16 mouse cellular contexts compared by ENCODE assay signal in the genomic region with DNA sequence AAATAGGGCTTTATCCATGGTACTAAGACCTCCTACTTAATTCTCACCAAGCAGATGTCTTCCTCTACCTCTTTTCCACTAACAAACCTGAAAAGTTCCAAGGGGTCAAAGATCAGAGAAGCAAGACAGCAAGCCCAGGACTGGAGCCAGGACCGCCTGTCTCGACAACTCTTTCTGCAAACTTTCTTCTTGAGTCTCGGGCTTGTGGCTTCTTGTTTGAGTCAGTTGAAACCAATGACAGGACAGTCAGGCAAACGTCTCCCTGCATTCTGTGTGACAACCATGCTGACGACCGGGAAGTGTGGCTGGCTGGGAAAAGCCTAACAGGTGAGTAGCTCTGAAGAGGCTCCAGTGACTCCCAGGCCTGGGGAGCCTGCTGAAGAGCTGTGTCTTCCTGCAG. TPM values are rescaled to one million over a fixed set of nuclear protein-coding genes. Genes with fewer than 3 reads are reported as not detected.
DNase-seq lines count a peak whose midpoint lies in the region; ATAC-seq lines count a peak whose summit lies in the region.
"Had no signal": no experiment of that assay in that cellular context is flagged by ENCODE, and none has a peak within 500 bp of the region (broad histone marks: within the 10 kb centered on the region; RNA-seq: fewer than 3 reads in every experiment).

No protein-coding gene starts in this region.

- no peaks in the 10 kb centered on the region for H3K9me3 ChIP-seq in heart, embryonic 13.5 days
- no peaks in the 10 kb centered on the region for H3K9me3 ChIP-seq in neural tube, embryonic 13.5 days
- H3K9me3 ChIP-seq in neural tube, embryonic 15.5 days (replicated peaks) = no peaks in the 10 kb centered on the region
- H3K9me3 ChIP-seq: midbrain, embryonic 12.5 days had no signal

- H3K4me1 ChIP-seq in heart, embryonic 13.5 days = peaks cover 78% of the 10 kb centered on the region
- H3K4me1 ChIP-seq in neural tube, embryonic 13.5 days (replicated peaks) = peaks cover 77% of the 10 kb centered on the region
- H3K4me1 ChIP-seq in neural tube, embryonic 15.5 days = peaks cover 74% of the 10 kb centered on the region

- 47% methylated on average over 6 of the region's 6 CpGs for WGBS in heart, embryonic 13.5 days
- 80% methylated on average over 6 of the region's 6 CpGs for WGBS in neural tube, embryonic 13.5 days
- 76% methylated on average over 6 of the region's 6 CpGs for WGBS in neural tube, embryonic 15.5 days

- H3K9ac ChIP-seq in heart, embryonic 13.5 days = no peak overlapping the region; the same call in 1 of the 2 replicates
- H3K9ac ChIP-seq in neural tube, embryonic 13.5 days = no peak overlapping the region
- no peak overlapping the region for H3K9ac ChIP-seq in neural tube, embryonic 15.5 days (replicated peaks)
- H3K9ac ChIP-seq: liver, embryonic 14.5 days; midbrain, embryonic 12.5 days had no signal

- no peak for ATAC-seq in heart, embryonic 13.5 days (ENCODE audit: extremely low read depth, insufficient number of reproducible peaks, low FRiP score, low TSS enrichment)
- ATAC-seq in neural tube, embryonic 13.5 days (ENCODE audit: low read depth) = no peak
- no peak for ATAC-seq in neural tube, embryonic 15.5 days (ENCODE audit: low FRiP score)
- ATAC-seq: CD4-positive, CD25-positive, alpha-beta regulatory T cell, adult 4 months; hindbrain, postnatal 0 days had no signal

- H3K27ac ChIP-seq in heart, embryonic 13.5 days (replicated peaks) = peak overlapping the region; percentile 83; the same call in 1 of the 2 replicates
- 0 out of 2 replicates have a peak overlapping the region, but pooled peaks have one; percentile 4 for H3K27ac ChIP-seq in neural tube, embryonic 13.5 days (replicated peaks)
- H3K27ac ChIP-seq in neural tube, embryonic 15.5 days (replicated peaks) = no peak overlapping the region
- H3K27ac ChIP-seq: hindbrain, postnatal 0 days; liver, embryonic 14.5 days; midbrain, embryonic 12.5 days had no signal

- no peaks in the 10 kb centered on the region for H3K27me3 ChIP-seq in heart, embryonic 13.5 days (replicated peaks)
- no peaks in the 10 kb centered on the region for H3K27me3 ChIP-seq in neural tube, embryonic 13.5 days
- no peaks in the 10 kb centered on the region for H3K27me3 ChIP-seq in neural tube, embryonic 15.5 days (replicated peaks)

- H3K4me3 ChIP-seq in heart, embryonic 13.5 days = no peak overlapping the region
- no peak overlapping the region for H3K4me3 ChIP-seq in neural tube, embryonic 13.5 days
- H3K4me3 ChIP-seq in neural tube, embryonic 15.5 days (replicated peaks) = no peak overlapping the region
- H3K4me3 ChIP-seq: midbrain, embryonic 12.5 days; myocyte had no signal

- DNase-seq in cerebellum, adult 11-12 months = peak; percentile 15
- no peak for DNase-seq in cerebellum, adult 18-20 months
- DNase-seq in heart, postnatal 4 days = no peak
- peak; percentile 62 to 63 for DNase-seq in kidney, postnatal 36 days
- no peak for DNase-seq in kidney, adult 8-10 months
- DNase-seq: gastrocnemius, postnatal 14 days; retina, postnatal 1 day; right cerebral cortex, postnatal 4 days had no signal

- H3K36me3 ChIP-seq in heart, embryonic 13.5 days = peaks cover 9% of the 10 kb centered on the region; the same call in 1 of the 2 replicates
- no peaks in the 10 kb centered on the region for H3K36me3 ChIP-seq in neural tube, embryonic 13.5 days
- H3K36me3 ChIP-seq in neural tube, embryonic 15.5 days = no peaks in the 10 kb centered on the region

- no peak overlapping the region for H3K4me2 ChIP-seq in heart, embryonic 13.5 days
- no peak overlapping the region for H3K4me2 ChIP-seq in neural tube, embryonic 13.5 days
- H3K4me2 ChIP-seq in neural tube, embryonic 15.5 days = no peak overlapping the region
- H3K4me2 ChIP-seq: midbrain, embryonic 12.5 days had no signal

RNA-seq across cellular contexts. Expression of a gene that starts 33.1 kb away (rescaled TPM):
- 6.8 and 7.3 TPM in 2 replicates for polyA plus RNA-seq in heart, embryonic 13.5 days (2015; fragmentation: Nextera tagmentation; extraction: Ambion mirVana)
- total RNA-seq in heart, postnatal 4 days (2021) = 10 to 100 TPM; 18.5 to 18.6 TPM
- polyA plus RNA-seq in neural tube, embryonic 13.5 days (2015; fragmentation: Nextera tagmentation; extraction: Ambion mirVana) = 4.9 TPM in 2 replicates
- 4.0 and 5.4 TPM in 2 replicates for polyA plus RNA-seq in neural tube, embryonic 15.5 days (2015; fragmentation: Nextera tagmentation; extraction: Ambion mirVana)

RNA-seq across cellular contexts. Expression of a gene that starts 37.3 kb away (rescaled TPM):
- 0.48 and 0.65 TPM in 2 replicates for polyA plus RNA-seq in heart, embryonic 13.5 days (2015; fragmentation: Nextera tagmentation; extraction: Ambion mirVana)
- under 1 TPM; 0.54 to 0.62 TPM for total RNA-seq in heart, postnatal 4 days (2021)
- polyA plus RNA-seq in neural tube, embryonic 13.5 days (2015; fragmentation: Nextera tagmentation; extraction: Ambion mirVana) = 3.1 and 3.7 TPM in 2 replicates
- 3.2 and 3.8 TPM in 2 replicates for polyA plus RNA-seq in neural tube, embryonic 15.5 days (2015; fragmentation: Nextera tagmentation; extraction: Ambion mirVana)
- polyA plus RNA-seq: CD4-positive, CD25-positive, alpha-beta regulatory T cell, adult 4 months had no signal

Comparison
In these comparisons a context has a peak if more than half of its experiments do, and no peak if none do; other contexts are left out.
1. DNase-seq: peak in cerebellum, adult 11-12 months (single experiment) and kidney, postnatal 36 days (2 of 2); none in cerebellum, adult 18-20 months (0 of 2), heart, postnatal 4 days (single experiment) and kidney, adult 8-10 months (0 of 2).